Mouse (Mus musculus) layer of hippocampus, postnatal 10 days (tissue): ENCODE measurements around the gene Brwd3. TPM values are rescaled to one million over a fixed set of nuclear protein-coding genes. Genes with fewer than 3 reads are reported as not detected.

Experiments used
- DNase-seq, 2 experiments: peaks; one replicate each; pipeline ENCODE4 v3.0.0; 2021; ENCODE audit warnings: low spot score in 2 of 2
- long read RNA-seq: library from polyadenylated mRNA; stranded (forward); transcript quantifications from one replicate; pipeline ENCODE4 v2.0.0, GENCODE M21; 2023
- total RNA-seq, 2 experiments: library from RNA; stranded (reverse); gene quantifications; 2 replicates each; pipeline ENCODE4 v1.2.3; 2021

Brwd3 gene
- 10 to 100 TPM; 21.7 TPM for total RNA-seq
- long read RNA-seq, partial matches to known transcripts, result 0 of 1 reads
- long read RNA-seq, other reads (novel, unspliced or antisense), result 1 of 1 reads

GRCm38 (mm10) chrX:108834090-108834774, at the start of gene Brwd3:
TSS of gene Brwd3 (minus strand) at chrX:108834372.
- DNase-seq, result peak; percentile 69 to 75

DNA sequence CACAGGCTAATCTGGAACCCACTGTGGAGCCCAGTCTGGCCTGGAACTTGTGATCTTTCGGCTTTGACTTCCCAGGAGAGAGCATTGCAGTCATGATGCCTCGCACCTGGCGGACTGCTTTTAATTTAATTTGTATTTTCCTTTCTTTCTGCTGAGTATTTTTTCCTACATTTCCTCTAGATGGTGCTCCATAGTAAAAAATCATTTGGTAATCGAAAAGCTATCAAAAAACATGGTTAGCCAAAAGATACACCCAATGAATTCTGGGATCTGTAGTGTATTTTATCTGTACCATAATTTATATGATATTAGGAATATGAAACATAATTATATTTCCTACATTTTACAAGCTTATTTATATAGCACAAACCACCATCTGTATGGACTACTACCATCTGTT, 28.5 kb upstream of the Brwd3 start:
- DNase-seq, result peak in 1 of 2 experiments; percentile 2

DNA sequence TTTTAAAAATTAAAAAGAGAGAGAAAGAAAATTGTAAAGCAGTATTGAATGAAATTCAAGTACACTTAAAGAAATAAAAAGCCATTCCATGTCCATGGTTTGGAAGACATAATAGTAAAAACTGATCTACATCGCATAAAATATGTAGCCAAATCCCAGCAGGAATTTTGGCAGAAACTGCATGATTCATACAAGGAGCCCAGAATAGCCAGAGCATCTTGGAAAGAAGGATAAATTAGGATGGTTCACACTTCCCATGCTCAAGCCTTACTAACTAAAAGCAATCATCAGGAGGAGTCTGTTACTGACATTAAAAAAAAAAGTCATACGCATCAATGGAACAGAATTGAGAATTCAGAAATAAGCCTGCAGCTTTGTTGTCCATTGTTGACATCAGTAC, 8.5 kb upstream of the Brwd3 start:
- no peak for DNase-seq

GRCm38 (mm10) chrX:108836416-108836815, 2.2 kb upstream of the Brwd3 start:
- no peak for DNase-seq

GRCm38 (mm10) chrX:108835233-108835632, 1.1 kb upstream of the Brwd3 start:
- DNase-seq, result no peak

GRCm38 (mm10) chrX:108833381-108834020, 671 bp downstream of the Brwd3 start:
- DNase-seq, result peak; percentile 16 to 29

- DNase-seq, result peak; percentile 83
These were observed 1.4 kb downstream of the Brwd3 start for GRCm38 (mm10) chrX:108832674-108833189.

- DNase-seq, result no peak
These were observed 2.9 kb downstream of the Brwd3 start for GRCm38 (mm10) chrX:108831231-108831630.

DNA sequence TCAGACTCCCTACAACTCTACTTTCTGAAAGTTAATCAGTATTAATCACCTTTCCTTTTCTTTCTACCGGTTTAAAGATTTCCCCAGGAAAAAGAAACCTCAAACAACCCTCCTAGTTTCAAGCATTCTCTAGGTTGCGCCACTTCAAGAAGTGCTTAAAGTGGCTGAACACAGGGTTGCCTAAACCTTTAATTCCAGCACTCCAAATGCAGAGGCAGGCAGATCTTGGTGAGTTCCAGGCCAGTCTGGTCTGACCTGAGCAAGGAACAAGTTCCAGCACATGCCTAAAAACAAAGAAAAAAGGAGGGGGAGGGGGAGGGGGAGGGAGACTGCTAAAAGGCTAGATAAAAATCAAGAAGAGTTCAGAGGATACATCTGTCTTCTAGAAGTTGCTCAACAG, 6.1 kb downstream of the Brwd3 start:
- DNase-seq, result no peak

GRCm38 (mm10) chrX:108797268-108797667, 36.9 kb downstream of the Brwd3 start:
- DNase-seq, result no peak

GRCm38 (mm10) chrX:108783724-108784123, 50.4 kb downstream of the Brwd3 start:
- DNase-seq, result no peak

DNA sequence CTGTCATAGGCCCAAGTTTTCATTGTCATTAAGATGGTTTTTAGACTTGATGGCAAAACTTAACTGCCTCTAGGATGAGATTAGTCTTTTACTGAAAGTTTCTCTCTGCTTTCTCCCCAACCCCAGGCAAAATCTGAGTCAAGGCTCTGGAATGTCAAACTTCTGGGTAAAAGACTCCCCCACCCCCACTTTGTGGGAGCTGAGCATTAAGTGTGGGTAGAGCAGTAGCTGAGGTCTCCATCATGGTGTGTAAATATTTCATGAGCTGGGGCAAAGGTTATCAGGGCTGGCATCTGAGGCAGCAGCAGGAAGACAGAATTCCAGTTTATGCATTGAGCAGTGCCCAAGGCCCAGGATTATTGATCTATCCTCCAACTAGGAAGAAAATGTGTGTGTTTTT, 102.4 kb downstream of the Brwd3 start:
- DNase-seq, result no peak

GRCm38 (mm10) chrX:108729564-108729963, 104.6 kb downstream of the Brwd3 start:
- no peak for DNase-seq

GRCm38 (mm10) chrX:108729068-108729467, 105.1 kb downstream of the Brwd3 start:
- peak in 1 of 2 experiments; percentile 11 for DNase-seq

GRCm38 (mm10) chrX:108728334-108728733, 105.8 kb downstream of the Brwd3 start:
- DNase-seq, result no peak

GRCm38 (mm10) chrX:108724241-108724640, 109.9 kb downstream of the Brwd3 start:
- no peak for DNase-seq

DNA sequence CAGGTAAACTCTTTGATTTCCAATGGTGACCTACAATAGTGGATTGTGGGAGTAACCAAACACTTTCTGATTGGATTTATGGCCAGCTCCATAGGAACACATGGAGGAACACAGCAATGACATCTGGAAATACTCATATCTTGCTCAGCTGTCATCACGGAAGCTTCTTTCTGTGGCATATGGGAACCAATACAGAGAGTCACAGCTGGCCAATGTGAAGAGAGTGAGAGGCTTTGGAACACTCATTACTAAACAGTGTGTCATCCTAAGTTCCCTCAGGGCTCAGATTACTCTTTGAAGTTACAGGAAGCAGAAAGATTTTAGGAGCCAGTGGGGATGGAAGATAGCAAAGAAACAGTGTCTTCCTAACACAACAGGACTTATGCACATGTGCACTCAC, 111.7 kb downstream of the Brwd3 start:
- DNase-seq, result no peak

DNA sequence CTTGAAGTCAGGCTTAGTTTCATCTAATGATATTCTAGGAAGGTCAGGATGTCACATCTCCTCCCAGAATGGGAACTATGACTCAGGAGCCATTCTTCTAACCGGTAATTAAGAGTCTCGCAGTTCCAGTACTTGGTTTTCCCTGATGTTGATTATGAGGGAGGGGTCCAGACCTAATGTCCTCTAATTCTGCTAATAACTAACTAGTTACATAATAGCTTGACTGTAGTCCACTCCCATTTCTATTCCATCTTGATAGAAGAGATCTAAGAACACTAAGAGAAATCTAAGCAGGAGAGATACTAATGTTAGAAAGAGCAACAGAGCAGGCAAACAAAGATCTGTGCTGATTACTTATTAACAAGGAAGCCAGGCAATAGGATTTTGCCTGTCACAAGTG, 129.9 kb downstream of the Brwd3 start:
- DNase-seq, result no peak
